Mouse (Mus musculus): Measurements from ENCODE around the gene Wfdc21.

- TF ChIP-seq CTCF (conservative IDR thresholded peaks at IDR 0.05; ENCODE audit: low read length) (no peak), POU5F1 (IDR thresholded peaks at IDR 0.05; ENCODE audit: borderline replicate concordance, low read length) (no peak), NANOG (IDR thresholded peaks at IDR 0.05; ENCODE audit: borderline replicate concordance, low read length) (no peak)
Observed at GRCm38 (mm10) chr11:83753581-83754181, 6.9 kb downstream of the Wfdc21 start, which contains the start of gene Heatr6.

All from E14TG2a.4 (cell line).